Mouse (Mus musculus) midbrain, embryonic 15.5 days (tissue): ENCODE results near the gene Crisp2. TPM values are rescaled to one million over a fixed set of nuclear protein-coding genes. Genes with fewer than 3 reads are reported as not detected.

Experiments used
- polyA plus RNA-seq: library from polyadenylated mRNA; unstranded; fragments of >200 nt; fragmentation: Nextera tagmentation; extraction: Ambion mirVana; gene quantifications from 2 replicates; pipeline ENCODE4 v1.2.1, GENCODE M21; 2015

Crisp2 gene
- polyA plus RNA-seq, 1 experiment from 2014 or later = not detected

Other genes starting within 250 kb of the Crisp2 start
- gene Esp6, start 245.5 kb downstream of the Crisp2 start, polyA plus RNA-seq = not detected in 2 replicates
- not detected in 2 replicates for gene Esp4, start 208.4 kb downstream of the Crisp2 start, polyA plus RNA-seq
- not detected in 2 replicates for gene Esp3, start 174.9 kb downstream of the Crisp2 start, polyA plus RNA-seq
- gene Esp1, start 79.9 kb downstream of the Crisp2 start, polyA plus RNA-seq = not detected in 2 replicates
- gene Rhag, start 4.1 kb upstream of the Crisp2 start, polyA plus RNA-seq = 0.14 and 0.49 TPM in 2 replicates
- 0.61 and 0.65 TPM in 2 replicates for gene 9130008F23Rik, start 73.6 kb upstream of the Crisp2 start, polyA plus RNA-seq
- not detected in 2 replicates for gene Glyatl3, start 107.3 kb upstream of the Crisp2 start, polyA plus RNA-seq
- 19.0 and 19.4 TPM in 2 replicates for gene Mut, start 127.7 kb upstream of the Crisp2 start, polyA plus RNA-seq
- 8.5 and 8.6 TPM in 2 replicates for gene Cenpq, start 128.0 kb upstream of the Crisp2 start, polyA plus RNA-seq